Mouse (Mus musculus) mesoderm, embryonic 11.5 days (tissue): Measurements from ENCODE around the gene Fgfr2.

Experiments used
- DNase-seq: peaks from one replicate; pipeline ENCODE4 v3.0.0-alpha.2; 2012; ENCODE audit warnings: low read depth, low spot score

Gene Fgfr2

DNA sequence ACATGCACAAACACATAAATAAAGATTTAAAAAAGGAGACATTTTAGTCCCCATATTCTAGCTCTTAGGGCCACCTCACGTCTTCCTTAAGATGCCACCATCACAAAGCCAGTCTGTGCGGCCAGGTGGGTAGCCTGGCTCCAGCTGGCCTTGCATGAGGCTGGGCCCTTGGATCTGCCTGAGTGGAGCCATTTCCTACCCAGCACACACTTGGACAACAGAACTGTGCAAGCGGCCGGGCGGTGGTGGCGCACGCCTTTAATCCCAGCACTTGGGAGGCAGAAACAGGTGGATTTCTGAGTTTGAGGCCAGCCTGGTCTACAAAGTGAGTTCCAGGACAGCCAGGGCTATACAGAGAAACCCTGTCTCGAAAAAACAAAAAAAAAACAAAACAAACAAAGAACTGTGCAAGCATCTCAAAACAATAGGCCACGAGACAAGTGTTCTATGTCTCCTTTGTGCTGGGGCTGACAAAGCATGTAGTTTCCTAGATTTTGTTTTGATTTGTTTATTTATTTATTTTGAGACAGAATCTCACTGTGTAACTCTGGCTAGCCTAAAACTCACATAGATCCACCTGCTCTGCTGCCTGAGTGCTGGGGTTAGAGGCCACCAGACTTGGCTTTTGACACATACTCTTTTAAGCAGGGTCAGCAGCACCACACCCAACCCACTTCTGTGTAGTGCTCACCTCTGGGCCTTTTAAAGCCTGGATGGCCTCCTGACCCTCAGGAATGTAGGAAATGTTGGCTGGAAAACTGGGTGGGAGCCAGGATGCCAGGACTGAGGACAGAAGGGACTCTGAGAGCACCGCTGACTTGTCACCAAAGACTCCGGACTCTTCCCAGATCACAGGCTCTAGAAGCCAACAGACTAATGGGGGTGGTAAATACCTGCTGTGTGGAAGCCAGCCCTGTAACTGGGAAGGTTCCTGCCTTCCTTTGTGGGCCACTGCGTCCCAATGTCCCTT is 400.5 kb downstream of the Fgfr2 start:
- no peak for DNase-seq

DNA sequence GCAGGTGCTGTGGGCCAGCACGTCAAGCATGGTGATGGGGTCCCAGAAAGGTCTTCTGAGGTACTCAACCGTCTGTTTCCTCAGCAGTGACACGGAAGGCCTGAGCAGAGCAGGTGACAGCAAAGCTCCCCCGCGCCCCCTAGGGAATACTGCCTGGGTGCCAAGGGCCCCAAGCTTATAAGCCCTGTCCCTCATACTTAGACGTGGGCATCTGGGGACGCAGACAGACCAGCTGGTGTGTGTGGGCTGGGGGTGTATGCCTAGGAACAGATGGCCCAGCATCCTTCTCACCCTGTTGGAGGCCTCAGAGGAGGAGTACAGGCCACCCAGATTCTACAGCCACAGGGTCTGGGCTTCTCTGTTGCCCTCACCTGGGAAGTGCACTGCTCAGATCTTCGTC is 402.6 kb downstream of the Fgfr2 start:
- DNase-seq = no peak

DNA sequence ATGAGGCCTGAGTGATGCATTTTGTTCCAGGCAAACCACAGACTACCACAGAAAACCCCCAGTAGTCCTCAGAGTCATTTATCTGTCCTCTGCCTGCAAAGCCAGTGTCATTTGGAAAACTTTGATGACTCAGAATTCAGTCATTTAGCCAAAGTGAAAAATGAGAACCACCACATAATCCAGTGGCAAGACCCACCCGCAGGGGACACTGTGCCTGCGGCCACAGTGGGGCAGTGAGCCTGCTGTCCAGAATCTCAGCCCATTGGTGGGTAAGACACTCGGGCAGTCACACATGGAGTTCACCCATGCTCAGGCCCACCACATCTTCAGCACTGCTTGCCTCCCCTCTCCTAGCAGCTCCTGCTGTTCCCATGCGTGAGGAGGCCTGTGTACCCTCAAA is 403.6 kb downstream of the Fgfr2 start:
- no peak for DNase-seq

DNA sequence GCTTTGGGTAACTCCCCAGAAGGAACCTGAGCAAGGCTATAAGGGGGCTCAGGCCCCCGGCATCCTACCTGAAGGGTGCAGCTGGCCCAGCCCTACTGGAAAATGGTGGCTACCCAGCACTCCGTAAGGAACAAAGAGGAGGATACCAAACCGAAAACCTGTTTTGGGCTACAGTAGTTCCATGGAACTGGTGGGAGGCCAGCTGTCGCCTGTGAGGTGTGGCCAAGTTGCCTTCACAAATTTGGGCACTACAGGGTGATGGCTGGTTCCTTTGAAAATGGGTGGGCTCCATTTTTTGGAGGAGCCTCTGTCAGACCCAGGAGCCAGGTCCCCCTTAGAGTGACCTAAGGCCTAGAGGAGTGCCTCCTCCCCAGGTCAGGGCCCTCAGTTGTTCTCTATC is 407.9 kb downstream of the Fgfr2 start:
- DNase-seq = no peak

DNA sequence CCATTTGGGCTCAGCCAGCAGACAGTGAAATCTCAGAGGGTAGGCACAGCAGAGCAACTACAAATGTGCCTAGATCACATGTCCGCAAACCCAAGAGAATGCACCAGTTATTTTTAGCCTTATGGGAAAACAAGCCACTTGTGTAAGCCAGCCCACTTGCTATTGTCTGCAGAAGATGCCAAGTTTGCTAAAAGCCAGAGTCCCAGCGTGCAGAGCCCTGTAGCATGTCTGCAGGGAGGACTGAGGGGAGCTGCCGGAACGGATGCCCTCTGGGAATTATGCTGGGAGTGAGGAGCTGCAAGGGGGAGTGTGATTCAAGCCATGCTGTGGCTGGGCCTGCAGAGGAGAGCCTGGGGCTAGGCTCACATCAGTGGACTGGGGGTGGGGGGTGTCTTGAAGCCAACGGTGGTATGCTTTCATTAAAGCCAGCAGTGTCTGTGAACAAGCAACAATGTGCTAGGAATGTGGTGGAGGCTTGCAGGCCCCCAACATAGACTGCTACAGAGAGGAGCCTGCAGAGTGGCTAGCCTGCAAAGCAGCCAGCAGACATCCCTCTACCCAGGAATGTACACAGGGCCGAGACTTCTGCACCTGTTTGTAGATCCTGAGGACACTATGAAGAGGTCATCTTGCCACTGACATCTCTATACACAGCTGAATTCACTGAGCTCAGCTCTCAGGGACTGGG is 408.8 kb downstream of the Fgfr2 start:
- DNase-seq = peak; percentile 21

DNA sequence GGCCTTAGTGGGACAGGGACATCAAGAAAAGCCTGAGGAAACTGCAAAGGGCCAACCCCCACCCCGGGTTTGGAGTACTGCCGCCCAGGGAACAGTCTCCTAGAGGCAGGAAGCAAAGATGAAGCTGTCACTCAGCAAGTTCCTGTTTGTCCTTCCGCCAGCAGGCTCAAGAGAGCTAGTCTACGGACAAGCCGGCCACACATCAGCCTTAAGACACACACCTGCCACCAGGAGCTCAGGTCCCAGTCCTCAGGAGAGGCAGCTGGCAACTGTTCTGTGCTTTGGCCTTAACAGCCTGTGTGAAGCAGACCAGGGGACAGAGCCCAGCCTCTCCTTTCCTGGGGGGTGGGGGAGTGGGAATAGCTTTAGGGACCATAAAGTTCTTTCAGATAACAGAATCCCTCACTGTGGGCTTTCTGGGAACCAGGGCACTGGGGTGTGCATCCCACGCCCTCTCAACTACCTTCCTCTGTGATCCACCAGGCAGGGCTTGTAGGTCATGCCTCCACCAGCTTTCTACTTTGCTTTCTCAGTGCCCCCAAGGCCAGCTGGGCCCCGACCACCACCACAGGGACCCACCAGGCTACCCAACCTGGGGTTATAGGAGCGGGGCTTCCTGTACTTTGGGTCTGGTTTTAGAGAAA is 409.5 kb downstream of the Fgfr2 start:
- DNase-seq = no peak

DNA sequence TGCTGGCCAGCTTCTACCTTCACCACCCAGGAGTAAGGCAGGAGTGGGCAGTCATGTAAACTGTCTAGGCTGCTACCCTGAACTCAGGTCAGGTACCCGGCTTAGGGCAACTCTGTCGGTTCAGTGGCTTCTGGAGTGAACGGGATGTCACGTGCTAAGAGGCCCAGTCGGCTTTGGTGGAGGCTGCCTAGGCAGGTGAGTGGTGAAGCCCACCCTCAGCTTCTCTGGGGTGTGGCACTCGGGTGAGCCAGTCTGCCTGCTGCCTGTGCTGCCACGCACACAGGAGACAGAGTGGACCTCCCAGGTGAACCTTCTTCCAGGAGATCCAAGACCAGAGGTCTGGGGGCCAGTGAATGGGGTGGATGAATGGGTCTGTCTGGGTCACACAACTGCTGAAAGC is 410.2 kb downstream of the Fgfr2 start:
- DNase-seq = no peak

DNA sequence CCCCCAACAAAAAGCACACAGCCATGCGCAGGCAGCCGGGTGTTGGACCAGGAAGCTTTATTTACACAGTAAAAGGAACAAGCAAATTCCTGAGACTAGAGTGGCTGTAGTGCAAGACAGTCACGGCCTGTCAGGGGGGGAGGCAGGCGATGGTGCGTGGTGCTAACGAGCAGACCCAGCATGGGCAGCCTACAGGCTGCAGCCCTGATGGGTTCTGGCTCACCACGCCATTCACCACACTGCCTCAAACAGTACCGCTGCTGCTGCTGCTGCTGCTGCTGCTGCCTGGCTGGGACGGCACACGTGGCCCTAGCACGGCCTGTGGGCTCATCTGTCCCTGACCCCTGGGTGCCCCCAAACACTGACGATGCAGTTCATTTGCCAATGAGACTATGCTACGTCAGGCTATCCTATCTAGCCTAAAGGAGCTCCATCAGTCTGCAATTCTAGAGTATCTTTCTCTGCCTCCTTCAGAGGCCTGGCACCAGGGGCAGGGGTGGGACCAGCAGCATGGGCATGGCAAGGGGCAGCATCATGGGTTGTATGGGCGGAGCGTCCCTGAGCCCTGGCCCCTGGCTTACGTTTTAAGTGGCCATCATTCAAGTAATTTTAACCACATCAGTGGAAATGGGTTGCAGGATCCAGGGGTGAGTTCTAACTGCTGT is 411.0 kb downstream of the Fgfr2 start:
- DNase-seq = no peak

DNA sequence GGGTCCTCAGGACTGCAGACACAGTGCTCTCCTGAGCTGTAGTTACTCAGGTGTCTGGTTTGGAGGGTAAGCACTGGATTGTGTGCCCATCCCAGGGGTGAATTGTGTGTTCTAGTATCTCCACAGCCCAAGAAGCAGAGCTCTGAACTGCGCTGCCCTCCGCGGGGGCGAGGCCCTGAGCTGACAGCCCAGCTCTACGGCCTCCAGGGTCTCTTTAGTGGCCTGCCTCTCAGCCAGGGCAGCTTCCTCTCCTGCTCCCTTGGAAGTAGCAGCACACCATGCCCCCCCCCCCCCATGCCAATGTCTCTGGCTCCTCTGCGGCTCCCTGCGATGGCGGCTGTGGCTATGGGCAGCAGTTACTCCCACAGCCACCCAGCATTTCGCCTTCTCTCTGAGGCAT is 411.6 kb downstream of the Fgfr2 start:
- DNase-seq = no peak

DNA sequence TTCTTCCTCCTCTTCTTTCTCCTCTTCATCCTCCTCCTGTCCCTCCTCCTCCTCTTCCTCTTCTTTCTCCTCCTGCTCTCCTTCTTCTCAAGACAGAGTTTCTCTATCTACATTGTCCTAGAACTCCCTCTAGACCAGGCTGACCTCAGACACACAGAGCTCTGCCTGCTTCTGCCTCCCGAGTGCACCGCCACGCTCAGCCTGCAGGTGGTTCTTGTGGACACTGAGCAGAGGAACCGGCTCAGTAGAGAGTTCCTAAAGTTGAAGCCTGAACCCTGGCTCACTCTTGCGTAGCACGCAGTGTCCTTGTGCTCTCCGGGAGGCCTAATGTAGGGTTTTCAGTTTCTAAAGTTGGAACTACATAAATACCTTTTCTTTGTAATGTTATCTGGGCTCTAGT is 418.0 kb downstream of the Fgfr2 start:
- no peak for DNase-seq

DNA sequence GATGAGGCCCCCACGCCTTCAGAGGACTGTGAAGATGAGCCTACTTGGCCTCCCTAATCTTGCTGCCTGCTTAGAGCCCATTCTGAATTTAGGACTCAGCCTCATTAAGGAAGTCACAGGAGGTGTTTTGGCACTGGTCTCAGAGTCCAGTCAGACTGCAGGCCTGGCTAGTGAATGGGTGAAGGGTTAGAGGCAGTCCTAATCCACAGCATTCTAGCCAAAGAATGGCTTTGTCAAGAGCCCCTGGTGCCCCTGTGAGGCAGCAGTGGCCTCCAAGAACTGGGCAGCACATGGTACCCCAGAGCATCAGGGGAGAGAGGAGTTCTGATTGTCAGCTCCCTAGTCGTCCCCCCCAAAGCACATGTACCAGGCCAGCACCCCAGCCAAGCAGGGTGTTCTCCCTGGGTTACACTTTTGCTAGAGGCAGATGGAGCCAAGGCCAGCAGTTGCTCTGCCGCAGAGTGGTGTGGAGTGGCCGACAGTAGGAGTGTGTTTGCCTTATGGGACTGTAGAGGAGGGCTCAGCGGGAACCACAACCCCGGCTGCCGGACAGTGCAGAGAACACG is 418.8 kb downstream of the Fgfr2 start:
- DNase-seq = no peak

DNA sequence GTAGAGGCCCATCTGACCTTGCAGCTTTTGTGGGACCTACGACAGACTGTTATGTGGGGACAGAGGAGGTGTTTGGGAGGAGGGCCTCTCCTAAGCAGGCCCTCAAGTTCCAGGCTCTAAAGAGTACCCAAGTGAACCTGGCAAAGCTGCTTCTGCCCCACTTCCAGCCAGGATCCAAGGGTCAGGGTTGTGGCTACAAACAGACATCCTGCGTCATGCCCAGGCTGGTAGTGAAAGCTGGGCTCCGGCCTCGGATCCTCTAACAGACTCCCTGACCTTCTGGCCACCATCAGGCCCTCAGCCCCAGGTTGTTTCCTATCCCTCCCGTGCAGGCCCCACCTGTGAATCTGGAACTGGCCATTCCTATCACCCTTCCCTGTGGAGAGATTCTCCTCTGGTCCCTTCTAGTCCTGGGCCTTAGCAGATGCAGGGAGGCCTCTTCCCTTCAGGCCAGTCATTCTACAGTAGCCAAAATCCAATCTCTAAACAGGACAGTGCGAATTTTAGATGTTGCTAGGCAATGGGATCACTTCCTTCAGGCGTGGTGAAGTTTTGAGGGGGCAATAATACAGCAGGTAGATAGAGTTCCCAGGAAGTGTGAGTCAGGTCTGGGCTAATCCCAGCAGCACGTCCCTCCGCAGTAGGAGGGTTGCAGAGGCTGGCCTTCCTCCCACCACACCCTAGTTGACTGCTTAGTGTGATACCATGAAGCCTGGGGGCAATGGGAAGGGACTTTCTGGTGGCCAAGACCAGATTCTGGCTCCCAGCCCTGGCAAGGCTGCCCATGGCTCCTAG is 419.4 kb downstream of the Fgfr2 start:
- DNase-seq = no peak

DNA sequence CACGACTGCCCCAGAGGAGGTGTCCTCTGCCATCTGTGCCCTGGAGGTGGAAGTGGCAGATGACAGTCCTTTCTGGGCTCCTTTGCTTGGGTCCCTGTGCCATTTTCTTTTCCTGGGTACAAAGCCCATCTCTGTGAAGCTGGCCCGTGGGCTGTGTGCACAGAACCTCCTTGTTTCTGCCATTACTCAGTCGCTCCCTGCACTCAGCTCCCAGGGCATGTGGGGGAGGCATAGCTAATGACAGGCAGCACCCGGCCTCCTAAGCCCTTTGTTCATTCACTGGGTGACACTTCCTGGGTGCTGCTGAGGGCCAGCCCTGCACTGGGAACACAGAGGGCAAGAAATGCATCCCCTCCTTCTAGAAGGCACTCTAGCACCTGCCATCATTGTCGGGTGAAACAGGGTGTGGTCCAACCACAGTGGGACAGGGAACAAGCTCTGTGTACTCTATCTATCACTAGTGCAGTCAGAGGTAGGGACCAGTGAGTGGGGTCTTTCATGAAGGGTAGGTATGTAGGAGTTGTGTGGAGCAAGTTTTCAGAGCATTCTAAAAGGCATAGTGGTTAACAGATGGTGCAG is 420.6 kb downstream of the Fgfr2 start:
- no peak for DNase-seq

DNA sequence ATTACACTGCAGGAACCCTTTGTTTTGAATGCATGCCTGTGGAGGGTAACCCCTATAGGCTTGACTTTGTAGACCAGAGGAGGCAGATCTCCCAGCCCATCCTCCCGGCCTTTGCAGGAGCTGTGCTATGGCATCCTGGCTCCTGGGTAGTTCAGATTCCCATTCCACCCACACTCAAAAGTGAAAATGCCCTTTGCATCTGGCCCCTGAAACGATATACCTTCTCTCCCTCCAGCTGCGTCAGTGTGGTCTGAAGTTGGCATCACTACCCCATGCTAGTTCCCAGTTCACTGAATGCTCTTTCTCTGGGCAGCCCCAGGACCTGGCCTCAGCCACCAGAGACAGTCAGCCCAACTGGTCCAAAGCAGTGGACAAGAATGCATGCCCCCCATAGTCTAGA is 421.1 kb downstream of the Fgfr2 start:
- no peak for DNase-seq

DNA sequence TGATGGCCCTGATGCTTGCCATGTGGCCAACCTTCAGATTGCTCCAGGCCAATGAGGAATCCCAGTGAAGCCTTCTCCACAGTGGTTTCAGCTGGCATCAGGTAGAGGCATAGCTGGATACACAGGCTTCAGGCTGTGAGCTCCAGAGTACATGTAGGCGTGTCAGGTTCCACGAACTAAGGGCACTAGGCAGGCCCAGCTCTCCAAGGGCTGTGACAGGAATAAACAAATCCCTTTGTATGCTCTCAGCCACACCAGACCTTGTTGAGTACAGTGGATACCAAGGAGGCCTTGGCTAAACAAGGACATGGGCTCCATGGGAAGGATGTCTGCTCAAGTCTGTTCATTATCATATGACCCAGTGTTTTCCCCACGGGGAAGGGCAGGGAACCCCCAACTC is 421.7 kb downstream of the Fgfr2 start:
- DNase-seq = no peak

DNA sequence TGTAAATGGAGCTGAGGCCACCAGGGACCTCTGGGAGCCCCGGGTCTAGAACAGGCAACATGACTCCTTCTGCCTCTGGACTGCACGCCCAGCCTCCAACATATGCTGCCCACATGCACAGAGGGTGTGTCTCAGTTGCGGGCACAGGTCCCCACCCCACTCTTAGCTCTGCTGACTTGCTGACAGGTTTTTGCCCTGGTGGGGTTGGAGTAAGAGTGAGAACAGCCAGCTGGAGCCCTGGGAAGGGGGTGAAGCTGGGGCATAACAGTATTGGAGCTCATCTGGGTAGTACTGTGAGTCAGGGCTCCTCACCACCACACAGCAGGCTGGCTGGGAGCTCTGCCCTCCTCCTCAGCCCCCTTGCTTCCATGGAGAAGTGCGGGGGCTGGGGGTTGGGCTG is 423.0 kb downstream of the Fgfr2 start:
- no peak for DNase-seq

DNA sequence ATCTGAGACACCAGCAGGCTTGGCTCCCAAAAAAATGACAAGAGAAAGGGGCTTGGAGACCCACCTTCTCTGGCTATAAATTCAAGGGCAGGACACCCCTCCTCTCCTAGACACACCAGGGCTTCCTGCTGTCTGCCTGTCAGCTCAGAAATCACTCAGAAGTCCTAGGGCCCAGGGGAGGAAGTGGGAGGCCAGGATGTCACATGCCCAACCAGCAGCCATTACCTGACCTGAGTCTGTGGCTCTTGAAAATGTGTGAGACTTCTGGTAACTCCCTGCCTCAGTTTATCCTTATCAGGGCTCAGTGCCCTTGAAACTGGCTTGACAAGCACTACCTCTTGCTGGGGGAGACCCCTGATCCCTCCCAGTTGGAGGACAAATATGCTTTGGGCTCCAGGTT is 423.5 kb downstream of the Fgfr2 start:
- no peak for DNase-seq

DNA sequence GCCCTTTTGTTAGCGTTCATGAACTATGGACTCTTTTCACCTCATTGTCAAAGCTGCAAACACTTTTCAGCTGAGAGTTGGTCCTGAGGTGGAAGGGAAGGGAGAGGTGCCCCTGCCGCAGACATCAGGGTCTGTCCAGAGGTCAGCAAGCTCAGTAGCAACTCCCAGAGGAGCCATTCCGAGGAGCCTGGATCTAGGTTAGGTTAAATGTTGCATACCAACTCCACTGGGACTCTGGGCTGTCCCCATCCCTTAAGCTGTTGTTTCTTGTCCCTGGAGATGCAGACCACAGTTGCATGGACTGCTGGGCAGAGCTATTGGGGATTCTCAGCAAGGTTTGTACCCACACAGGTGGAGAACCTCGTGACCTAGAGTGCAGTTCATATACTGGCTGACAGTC is 424.0 kb downstream of the Fgfr2 start:
- no peak for DNase-seq

DNA sequence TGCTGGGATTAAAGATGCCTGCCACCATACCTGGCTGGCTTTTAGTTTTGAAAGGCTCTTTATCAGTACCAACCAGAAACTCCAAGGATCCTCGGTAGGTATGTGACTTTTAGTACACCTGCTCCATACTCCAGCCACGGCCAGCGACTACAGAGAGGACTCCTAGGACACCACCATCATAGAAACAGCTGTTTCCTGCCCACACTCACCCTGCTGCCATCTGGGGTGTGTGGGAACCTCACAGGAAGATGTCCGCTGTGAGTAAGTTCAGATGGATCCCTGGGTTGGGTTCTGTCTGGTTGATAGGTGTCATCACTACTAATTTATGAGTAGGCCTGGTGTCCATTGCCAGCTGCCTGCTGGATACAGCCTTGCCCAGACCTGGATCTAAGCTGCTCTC is 424.4 kb downstream of the Fgfr2 start:
- DNase-seq = no peak

DNA sequence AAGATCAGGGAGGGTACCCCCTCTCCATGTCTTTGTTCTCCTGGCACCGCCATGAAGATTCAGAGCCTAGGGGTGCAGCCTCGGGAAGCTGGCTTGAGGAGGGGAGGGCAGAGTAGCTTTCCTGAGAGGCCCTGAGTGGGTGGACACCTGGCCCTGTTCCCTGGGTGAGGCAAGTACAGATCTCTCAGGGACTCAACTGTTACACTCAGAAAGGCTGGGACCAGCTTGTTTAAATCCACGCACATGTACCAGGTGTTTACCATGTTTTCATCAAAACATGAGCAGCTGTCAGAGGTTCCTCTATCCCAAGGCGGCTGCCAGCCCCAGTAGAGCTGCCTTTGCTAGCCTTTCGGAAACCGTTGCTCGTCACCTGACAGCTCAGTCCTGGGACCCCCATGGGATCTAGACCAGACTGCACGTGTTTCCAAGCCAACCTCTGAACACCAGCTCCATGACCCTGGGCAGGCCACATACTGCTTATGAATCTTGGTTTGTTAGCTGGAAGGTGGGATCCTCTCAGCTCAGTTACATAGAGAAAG is 425.8 kb downstream of the Fgfr2 start:
- DNase-seq = no peak
